Mouse (Mus musculus) CD4-positive, CD25-positive, alpha-beta regulatory T cell (primary cell): ENCODE data around the gene Kansl2. TPM values are rescaled to one million over a fixed set of nuclear protein-coding genes. Genes with fewer than 3 reads are reported as not detected.

Experiments
- polyA plus RNA-seq: library from polyadenylated mRNA; unstranded; fragments of 100-300 nt; shearing (Covaris generic); gene quantifications from one replicate; pipeline ENCODE4 v1.2.1, GENCODE M21; 2017

Kansl2 gene
- 113 TPM for polyA plus RNA-seq

GRCm38 (mm10) chr15:98533881-98534627, at the start of gene Kansl2:
Gene Kansl2 (minus strand): TSS chr15:98534264.

GRCm38 (mm10) chr15:98570873-98571538, 36.9 kb upstream of the Kansl2 start, which contains the start of the genes Ccnt1 and 4930415O20Rik:
Gene Ccnt1 (minus strand): TSS chr15:98570923.
Gene 4930415O20Rik (plus strand): TSS chr15:98571004.

GRCm38 (mm10) chr15:98492102-98492501, 42.0 kb downstream of the Kansl2 start, which contains the start of gene Olfr279:
Gene Olfr279 (plus strand): TSS chr15:98492402.

GRCm38 (mm10) chr15:98482701-98483100, 51.4 kb downstream of the Kansl2 start, which contains the start of gene Lalba:
Gene Lalba (minus strand): TSS chr15:98482721.

GRCm38 (mm10) chr15:98469596-98469995, 64.5 kb downstream of the Kansl2 start, which contains the start of gene OR5BS1P:
Gene OR5BS1P (plus strand): TSS chr15:98469896.

Other genes with a start within 250 kb of the Kansl2 start
- gene Zfp641, start 238.1 kb downstream of the Kansl2 start, polyA plus RNA-seq = not detected
- gene Olfr285, start 216.9 kb downstream of the Kansl2 start, polyA plus RNA-seq = not detected
- not detected for gene Olfr284, start 193.3 kb downstream of the Kansl2 start, polyA plus RNA-seq
- not detected for gene Olfr283, start 153.3 kb downstream of the Kansl2 start, polyA plus RNA-seq
- gene Olfr282, start 103.0 kb downstream of the Kansl2 start, polyA plus RNA-seq = not detected
- gene Olfr281, start 81.7 kb downstream of the Kansl2 start, polyA plus RNA-seq = 0.05 TPM
- not detected for gene OR5BS1P, start 64.4 kb downstream of the Kansl2 start, polyA plus RNA-seq
- 0.24 TPM for gene Lalba, start 51.5 kb downstream of the Kansl2 start, polyA plus RNA-seq
- gene Olfr279, start 41.9 kb downstream of the Kansl2 start, polyA plus RNA-seq = 0.11 TPM
- gene Ccnt1, start 36.7 kb upstream of the Kansl2 start, polyA plus RNA-seq = 64.4 TPM
- gene 4930415O20Rik, start 36.7 kb upstream of the Kansl2 start, polyA plus RNA-seq = not detected
- 5.2 TPM for gene Adcy6, start 75.8 kb upstream of the Kansl2 start, polyA plus RNA-seq
- 0.71 TPM for gene Cacnb3, start 96.6 kb upstream of the Kansl2 start, polyA plus RNA-seq
- gene Ddx23, start 128.6 kb upstream of the Kansl2 start, polyA plus RNA-seq = 21.9 TPM
- gene Rnd1, start 143.2 kb upstream of the Kansl2 start, polyA plus RNA-seq = 0.87 TPM
- not detected for gene Ccdc65, start 173.9 kb upstream of the Kansl2 start, polyA plus RNA-seq
- gene Fkbp11, start 193.9 kb upstream of the Kansl2 start, polyA plus RNA-seq = 0.74 TPM
- gene Arf3, start 228.9 kb upstream of the Kansl2 start, polyA plus RNA-seq = 148 TPM
- 0.20 TPM for gene Wnt10b, start 243.9 kb upstream of the Kansl2 start, polyA plus RNA-seq